Mouse (Mus musculus): Measurements from ENCODE around the gene Cobl. TPM values are rescaled to one million over a fixed set of nuclear protein-coding genes. Genes with fewer than 3 reads are reported as not detected.
A peak's percentile ranks its signal among the peaks of the same experiment; 100 is the strongest.

Gene Cobl
- polyA plus RNA-seq, 1 experiment from 2014 or later: 14.4 TPM

GRCm38 (mm10) chr11:12411950-12412349, 52.8 kb downstream of the Cobl start:
- Histone ChIP-seq H3K36me3 (no peaks in the 10 kb centered on the region), H3K9ac (no peak overlapping the region), H3K9me3 (no peaks in the 10 kb centered on the region), H3K27ac (replicated peaks) (no peak overlapping the region), H3K4me3 (no peak overlapping the region), H3K27me3 (no peaks in the 10 kb centered on the region), H3K4me1 (replicated peaks) (peaks cover 12% of the 10 kb centered on the region), H3K4me2 (no peak overlapping the region)
- 79% methylated on average over 1 of the region's 1 CpGs for WGBS
- ATAC-seq (ENCODE audit: low FRiP score, low read depth): no peak

- H3K36me3 ChIP-seq: no peaks in the 10 kb centered on the region
- H3K27ac ChIP-seq (replicated peaks): no peak overlapping the region
- H3K4me1 ChIP-seq (replicated peaks): peaks cover 6% of the 10 kb centered on the region; the same call in 1 of the 2 replicates
- WGBS: 92% methylated on average over 4 of the region's 4 CpGs
- no peaks in the 10 kb centered on the region for H3K9me3 ChIP-seq
- no peak overlapping the region for H3K4me3 ChIP-seq
- H3K4me2 ChIP-seq: no peak overlapping the region
- H3K9ac ChIP-seq: no peak overlapping the region
- no peaks in the 10 kb centered on the region for H3K27me3 ChIP-seq
- no peak for ATAC-seq (ENCODE audit: low FRiP score, low read depth)
These were observed 53.5 kb downstream of the Cobl start for GRCm38 (mm10) chr11:12411075-12411807.

- Histone ChIP-seq H3K36me3 (no peaks in the 10 kb centered on the region), H3K4me1 (replicated peaks) (no peaks in the 10 kb centered on the region), H3K9ac (no peak overlapping the region), H3K4me3 (no peak overlapping the region), H3K4me2 (no peak overlapping the region), H3K9me3 (no peaks in the 10 kb centered on the region), H3K27ac (replicated peaks) (no peak overlapping the region), H3K27me3 (no peaks in the 10 kb centered on the region)
- 86% methylated on average over 4 of the region's 4 CpGs for WGBS
- no peak for ATAC-seq (ENCODE audit: low FRiP score, low read depth)
These were observed 55.3 kb downstream of the Cobl start for GRCm38 (mm10) chr11:12409463-12409862.

GRCm38 (mm10) chr11:12407834-12408233, 56.9 kb downstream of the Cobl start:
- H3K36me3 ChIP-seq: no peaks in the 10 kb centered on the region
- H3K9ac ChIP-seq: no peak overlapping the region
- 90% methylated on average over 6 of the region's 6 CpGs for WGBS
- no peak overlapping the region for H3K4me2 ChIP-seq
- ATAC-seq (ENCODE audit: low FRiP score, low read depth): no peak
- no peak overlapping the region for H3K27ac ChIP-seq (replicated peaks)
- no peaks in the 10 kb centered on the region for H3K9me3 ChIP-seq
- no peak overlapping the region for H3K4me3 ChIP-seq
- no peaks in the 10 kb centered on the region for H3K4me1 ChIP-seq (replicated peaks)
- no peaks in the 10 kb centered on the region for H3K27me3 ChIP-seq

GRCm38 (mm10) chr11:12399903-12400302, 64.9 kb downstream of the Cobl start:
- H3K9me3 ChIP-seq: no peaks in the 10 kb centered on the region
- H3K36me3 ChIP-seq: no peaks in the 10 kb centered on the region
- no peak overlapping the region for H3K9ac ChIP-seq
- H3K4me2 ChIP-seq: no peak overlapping the region
- H3K4me3 ChIP-seq: no peak overlapping the region
- no peaks in the 10 kb centered on the region for H3K27me3 ChIP-seq
- H3K27ac ChIP-seq (replicated peaks): no peak overlapping the region
- no peaks in the 10 kb centered on the region for H3K4me1 ChIP-seq (replicated peaks)
- WGBS: 94% methylated on average over 2 of the region's 2 CpGs
- no peak for ATAC-seq (ENCODE audit: low FRiP score, low read depth)

GRCm38 (mm10) chr11:12396196-12396595, 68.6 kb downstream of the Cobl start:
- H3K4me3 ChIP-seq: no peak overlapping the region
- H3K4me2 ChIP-seq: no peak overlapping the region
- no peaks in the 10 kb centered on the region for H3K27me3 ChIP-seq
- H3K9ac ChIP-seq: no peak overlapping the region
- no peaks in the 10 kb centered on the region for H3K36me3 ChIP-seq
- H3K9me3 ChIP-seq: no peaks in the 10 kb centered on the region
- no peak for ATAC-seq (ENCODE audit: low FRiP score, low read depth)
- no peak overlapping the region for H3K27ac ChIP-seq (replicated peaks)
- no peaks in the 10 kb centered on the region for H3K4me1 ChIP-seq (replicated peaks)

GRCm38 (mm10) chr11:12394701-12395100, 70.1 kb downstream of the Cobl start:
- 83% methylated on average over 1 of the region's 1 CpGs for WGBS
- Histone ChIP-seq H3K4me2 (no peak overlapping the region), H3K9ac (no peak overlapping the region), H3K4me3 (no peak overlapping the region), H3K4me1 (replicated peaks) (no peaks in the 10 kb centered on the region), H3K9me3 (no peaks in the 10 kb centered on the region), H3K27me3 (no peaks in the 10 kb centered on the region), H3K36me3 (no peaks in the 10 kb centered on the region), H3K27ac (replicated peaks) (no peak overlapping the region)
- no peak for ATAC-seq (ENCODE audit: low FRiP score, low read depth)

- Histone ChIP-seq H3K4me1 (replicated peaks) (no peaks in the 10 kb centered on the region), H3K27ac (replicated peaks) (no peak overlapping the region), H3K36me3 (no peaks in the 10 kb centered on the region), H3K9ac (no peak overlapping the region), H3K27me3 (no peaks in the 10 kb centered on the region), H3K9me3 (no peaks in the 10 kb centered on the region), H3K4me3 (no peak overlapping the region), H3K4me2 (no peak overlapping the region)
- no peak for ATAC-seq (ENCODE audit: low FRiP score, low read depth)
- WGBS: 74% methylated on average over 3 of the region's 3 CpGs
These were observed 70.6 kb downstream of the Cobl start for GRCm38 (mm10) chr11:12394151-12394550.

GRCm38 (mm10) chr11:12384826-12385225, 79.9 kb downstream of the Cobl start:
- no peak overlapping the region for H3K4me3 ChIP-seq
- no peaks in the 10 kb centered on the region for H3K36me3 ChIP-seq
- no peak overlapping the region for H3K4me2 ChIP-seq
- H3K9ac ChIP-seq: no peak overlapping the region
- no peaks in the 10 kb centered on the region for H3K9me3 ChIP-seq
- no peak overlapping the region for H3K27ac ChIP-seq (replicated peaks)
- H3K27me3 ChIP-seq: no peaks in the 10 kb centered on the region
- 55% methylated on average over 2 of the region's 2 CpGs for WGBS
- H3K4me1 ChIP-seq (replicated peaks): no peaks in the 10 kb centered on the region
- peak; percentile 72 for ATAC-seq (ENCODE audit: low FRiP score, low read depth)

- Histone ChIP-seq H3K4me2 (no peak overlapping the region), H3K27me3 (no peaks in the 10 kb centered on the region), H3K4me1 (replicated peaks) (no peaks in the 10 kb centered on the region), H3K27ac (replicated peaks) (no peak overlapping the region), H3K9ac (no peak overlapping the region), H3K9me3 (no peaks in the 10 kb centered on the region), H3K36me3 (no peaks in the 10 kb centered on the region), H3K4me3 (no peak overlapping the region)
- 82% methylated on average over 4 of the region's 4 CpGs for WGBS
- no peak for ATAC-seq (ENCODE audit: low FRiP score, low read depth)
These were observed 81.8 kb downstream of the Cobl start for GRCm38 (mm10) chr11:12382991-12383390.

- Histone ChIP-seq H3K4me2 (no peak overlapping the region), H3K27ac (replicated peaks) (no peak overlapping the region), H3K9ac (no peak overlapping the region), H3K27me3 (no peaks in the 10 kb centered on the region), H3K4me1 (replicated peaks) (no peaks in the 10 kb centered on the region), H3K36me3 (no peaks in the 10 kb centered on the region), H3K9me3 (no peaks in the 10 kb centered on the region), H3K4me3 (no peak overlapping the region)
- 23% methylated on average over 3 of the region's 3 CpGs for WGBS
- 0 out of 2 replicates have a peak, but pooled peaks have one; percentile 38 for ATAC-seq (ENCODE audit: low FRiP score, low read depth)
These were observed 83.7 kb downstream of the Cobl start for GRCm38 (mm10) chr11:12381096-12381495.

GRCm38 (mm10) chr11:12376628-12377027, 88.1 kb downstream of the Cobl start:
- Histone ChIP-seq H3K27ac (replicated peaks) (no peak overlapping the region), H3K36me3 (0 out of 2 replicates have a peak, but pooled peaks cover 4% of the 10 kb centered on the region), H3K4me2 (no peak overlapping the region), H3K9ac (no peak overlapping the region), H3K27me3 (no peaks in the 10 kb centered on the region), H3K9me3 (no peaks in the 10 kb centered on the region), H3K4me3 (no peak overlapping the region), H3K4me1 (replicated peaks) (no peaks in the 10 kb centered on the region)
- no peak for ATAC-seq (ENCODE audit: low FRiP score, low read depth)
- 46% methylated on average over 3 of the region's 3 CpGs for WGBS
